Mouse (Mus musculus) thymus, postnatal 4 days (tissue): ENCODE results near the gene Calr3.
A peak's percentile ranks its signal among the peaks of the same experiment; 100 is the strongest.

Experiments
- DNase-seq: peaks from one replicate; pipeline ENCODE4 v3.0.0; 2021

The Calr3 gene

DNA sequence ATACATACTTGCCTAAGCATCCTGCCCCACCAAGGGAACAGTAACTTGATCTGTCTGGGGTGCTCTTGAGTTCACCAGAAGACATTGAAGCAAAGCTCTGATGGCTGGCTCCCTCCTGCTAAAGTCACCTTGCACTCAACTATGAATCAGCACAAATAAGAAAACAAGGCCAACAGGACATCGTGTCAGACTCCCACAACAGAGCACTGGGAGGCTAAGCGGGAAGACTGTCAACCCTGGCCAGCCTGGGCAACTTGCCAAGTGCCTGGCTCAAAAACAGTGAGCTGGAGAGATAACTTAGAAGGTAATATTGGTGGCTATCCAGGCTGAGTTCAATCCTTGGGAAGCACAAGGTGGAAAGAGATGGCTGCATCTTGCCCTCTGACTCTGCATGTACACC, 8.7 kb downstream of the Calr3 start:
- no peak for DNase-seq

DNA sequence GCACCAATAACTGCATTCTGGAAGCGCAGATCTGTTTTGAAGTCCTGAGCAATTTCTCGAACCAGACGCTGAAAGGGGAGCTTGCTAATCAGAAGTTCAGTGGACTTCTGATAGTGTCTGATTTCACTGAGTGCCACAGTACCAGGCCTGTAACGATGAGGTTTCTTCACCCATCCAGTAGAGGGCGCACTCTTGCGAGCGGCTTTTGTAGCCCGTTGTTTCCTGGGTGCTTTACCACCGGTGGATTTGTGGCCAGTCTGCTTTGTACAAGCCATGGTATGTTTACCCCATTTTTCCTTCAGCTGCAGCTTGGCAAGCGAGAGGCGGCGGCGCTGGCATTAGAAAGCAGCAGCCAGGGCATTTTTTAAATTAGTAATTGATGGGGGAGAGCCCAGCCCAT, 14.0 kb downstream of the Calr3 start:
- peak; percentile 75 for DNase-seq

DNA sequence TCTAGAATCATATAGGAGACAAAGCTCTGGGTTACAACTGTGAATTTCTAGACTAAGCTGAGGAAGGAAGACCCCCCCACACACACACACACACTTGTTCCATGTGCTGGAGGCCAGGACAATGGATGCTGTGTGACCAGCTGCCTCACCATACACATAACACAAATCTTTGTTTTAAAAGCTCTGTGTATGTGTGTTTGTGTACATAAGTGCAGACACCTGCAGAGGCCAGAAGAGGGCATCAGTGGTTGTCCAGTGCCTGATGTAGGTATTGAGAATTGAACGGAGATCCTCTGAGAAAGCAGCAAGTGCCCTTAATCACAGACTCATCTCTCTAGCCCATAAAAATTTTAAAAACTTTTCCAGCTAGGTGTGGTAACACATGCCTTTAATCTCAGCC, 20.7 kb downstream of the Calr3 start:
- DNase-seq = no peak

DNA sequence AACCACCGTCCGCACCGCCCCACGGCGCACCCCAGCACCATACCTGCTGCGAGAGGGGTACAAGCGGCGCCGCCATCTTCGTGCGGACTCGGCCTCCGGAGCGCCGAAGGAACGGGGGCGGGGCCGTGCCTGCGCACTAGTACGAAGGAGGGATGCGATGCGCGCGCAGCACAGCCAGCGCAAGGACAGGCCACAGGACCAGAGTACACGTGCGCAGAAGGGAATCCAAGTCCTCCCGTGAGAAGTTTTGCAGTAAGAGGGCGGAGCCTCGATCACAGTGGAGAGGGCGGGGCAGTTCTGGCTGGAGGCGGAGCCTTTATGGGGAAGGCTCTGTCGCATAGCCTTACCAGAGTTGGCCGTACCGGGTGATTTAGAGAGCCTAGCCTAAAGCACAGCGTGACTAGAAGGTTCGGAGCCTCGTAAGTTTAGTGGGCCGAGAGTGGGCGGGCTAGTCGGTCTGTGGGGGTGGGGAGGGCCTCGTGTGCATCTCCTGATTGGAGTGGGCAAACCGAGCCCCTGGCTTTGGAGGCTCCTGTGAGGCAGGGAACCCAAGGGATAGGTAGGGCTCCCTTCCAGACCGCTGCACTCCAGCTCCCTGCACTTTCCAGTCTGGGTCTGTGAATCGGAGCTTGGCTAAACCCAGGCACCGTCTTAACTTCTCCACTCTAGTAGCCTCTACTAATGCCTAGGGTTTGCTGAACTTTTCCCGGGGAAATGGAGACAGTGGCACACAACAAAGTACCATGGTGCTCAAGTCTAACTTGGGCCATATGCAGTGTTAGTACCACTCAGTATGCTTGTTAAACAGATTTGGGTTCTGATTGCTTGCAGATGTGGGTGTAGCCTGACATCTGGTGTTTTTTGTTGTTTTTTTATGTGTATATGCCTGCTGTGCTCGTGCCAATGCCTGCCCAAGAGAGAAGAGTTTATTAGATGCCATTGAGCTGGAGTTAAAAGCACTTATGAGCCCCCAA, 22.0 kb downstream of the Calr3 start, which contains the start of gene Eps15l1:
TSS of gene Eps15l1 (minus strand) at position 99 of the 974 bp plus-strand sequence.
- DNase-seq = peak; percentile 100

DNA sequence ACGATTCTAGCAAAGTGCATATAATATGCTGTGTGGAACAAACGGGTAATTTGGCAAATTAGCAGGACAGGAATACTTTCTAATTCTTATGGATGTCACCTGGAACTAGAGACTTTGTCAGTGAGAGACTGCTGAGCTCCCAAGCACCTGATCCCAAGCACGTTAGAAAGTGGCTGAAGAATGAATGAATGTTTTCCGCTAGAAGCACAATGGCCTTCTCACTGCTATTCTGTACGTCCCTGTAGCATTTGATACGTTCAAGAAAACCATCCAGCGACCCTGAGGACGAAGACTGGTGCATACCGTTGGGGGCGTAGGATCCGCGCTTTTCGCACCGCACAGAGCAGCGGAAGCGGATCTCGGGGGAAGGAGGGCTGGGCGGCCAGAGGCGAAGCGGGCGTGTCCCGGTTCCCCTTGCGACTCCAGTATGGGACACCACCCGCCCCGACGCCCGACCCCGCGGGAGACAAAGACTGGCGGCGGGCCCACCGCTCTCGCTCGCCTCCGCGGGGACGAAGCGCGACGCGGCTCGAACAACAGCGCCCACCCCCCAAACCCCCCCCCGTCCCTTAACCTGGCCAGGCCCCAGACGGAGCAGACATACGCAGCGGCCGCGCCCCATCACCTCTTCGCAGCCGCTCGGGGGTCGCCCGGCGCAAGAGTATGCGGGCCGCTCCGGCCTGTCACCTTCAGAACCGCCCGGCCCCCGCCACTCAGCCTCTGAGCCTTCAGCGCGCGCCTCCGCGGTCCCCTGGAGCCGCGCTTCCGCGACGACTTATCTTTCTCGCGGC, 22.9 kb downstream of the Calr3 start:
- peak; percentile 77 for DNase-seq

DNA sequence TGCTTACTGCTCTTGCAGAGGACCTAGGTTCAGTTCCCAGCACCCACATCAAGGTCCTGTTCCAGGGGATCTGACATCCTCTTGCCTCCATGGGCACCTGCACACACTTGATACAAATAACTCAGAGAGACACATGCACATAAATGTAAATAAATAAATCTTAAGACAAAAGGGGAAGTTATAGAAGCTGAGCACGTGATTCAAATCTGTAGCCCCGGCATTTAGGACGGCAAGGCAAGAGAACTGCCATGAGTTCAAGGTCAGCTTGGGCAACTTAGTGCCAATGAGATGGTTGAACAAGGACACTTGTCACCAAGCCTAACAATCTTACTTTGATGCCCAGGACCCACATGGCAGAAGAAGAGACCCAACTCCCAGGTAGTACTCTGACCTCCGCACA, 25.6 kb downstream of the Calr3 start:
- DNase-seq = no peak

DNA sequence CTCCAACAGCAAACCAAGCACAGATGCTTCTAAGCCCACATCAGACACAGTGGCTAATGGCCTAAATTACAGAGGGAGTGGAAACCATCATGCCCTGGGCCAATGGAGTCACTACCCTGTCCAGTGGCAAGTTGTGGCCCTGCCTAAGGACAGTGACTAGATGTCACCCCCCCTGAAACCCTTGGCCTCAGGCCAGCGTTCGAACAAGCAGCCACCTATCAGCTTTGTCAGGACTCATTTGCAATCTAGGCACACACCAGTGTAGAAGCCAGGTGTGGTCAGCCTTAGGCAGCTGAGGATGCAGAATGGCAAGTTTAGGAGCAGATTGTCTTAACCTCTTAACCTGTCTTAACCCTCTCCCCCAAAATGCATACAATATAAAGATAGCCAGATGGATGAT, 28.4 kb downstream of the Calr3 start:
- no peak for DNase-seq

DNA sequence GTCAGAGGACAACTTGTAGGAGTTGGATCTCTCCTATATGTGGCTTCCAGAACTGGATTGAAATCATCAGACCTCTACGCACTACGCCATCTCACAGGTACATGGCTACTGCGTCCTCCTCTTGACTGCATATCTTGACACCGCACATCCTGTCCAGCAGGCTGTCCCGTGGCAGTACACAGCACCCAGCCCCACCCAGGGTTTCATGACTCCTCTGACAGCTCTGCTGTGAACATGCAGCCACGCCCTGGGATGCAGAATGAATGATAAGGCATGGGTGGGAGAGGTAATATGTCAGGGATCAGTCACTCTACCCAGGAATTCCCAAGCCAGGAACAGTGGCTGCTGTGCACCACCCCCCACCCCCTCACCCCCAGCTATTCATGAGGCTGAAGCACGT, 29.8 kb downstream of the Calr3 start:
- no peak for DNase-seq

DNA sequence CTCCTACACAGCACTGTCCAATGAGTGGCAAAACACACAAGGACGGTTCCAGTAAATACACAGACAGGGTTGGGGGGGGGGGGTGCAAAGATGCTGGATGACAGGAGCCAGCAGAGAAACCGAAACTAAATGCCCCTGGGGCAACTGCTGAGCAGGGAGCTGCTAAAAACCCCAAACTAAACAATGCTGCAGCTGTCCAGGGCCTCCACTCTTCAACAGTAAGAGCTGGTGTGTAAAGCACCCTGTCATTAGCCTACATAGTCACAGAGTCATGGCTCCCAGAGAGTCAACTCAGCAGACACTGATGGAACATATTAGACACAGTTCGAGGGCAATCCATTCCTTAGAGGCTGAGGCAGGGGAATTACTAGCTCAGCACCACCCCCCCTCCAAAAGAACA, 34.2 kb downstream of the Calr3 start:
- no peak for DNase-seq

DNA sequence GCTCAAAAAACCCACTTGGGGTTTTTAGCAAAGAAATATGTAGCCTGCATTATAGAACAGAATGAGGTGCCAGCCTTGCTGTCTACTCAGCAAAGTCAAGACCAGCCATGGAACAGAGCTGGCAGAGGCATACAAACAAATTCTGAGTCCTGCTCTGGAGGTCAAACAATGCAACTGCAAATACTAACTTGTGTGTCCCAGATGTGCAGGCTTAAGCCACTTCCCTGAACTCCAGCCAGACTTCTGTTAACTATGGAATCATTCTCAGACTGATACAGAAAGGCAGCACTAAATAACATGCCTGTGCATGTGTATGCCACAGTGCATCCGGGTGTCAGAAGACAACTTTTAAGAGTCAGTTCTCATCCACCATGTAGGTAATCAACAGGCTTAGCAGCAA, 35.8 kb downstream of the Calr3 start:
- DNase-seq = no peak

DNA sequence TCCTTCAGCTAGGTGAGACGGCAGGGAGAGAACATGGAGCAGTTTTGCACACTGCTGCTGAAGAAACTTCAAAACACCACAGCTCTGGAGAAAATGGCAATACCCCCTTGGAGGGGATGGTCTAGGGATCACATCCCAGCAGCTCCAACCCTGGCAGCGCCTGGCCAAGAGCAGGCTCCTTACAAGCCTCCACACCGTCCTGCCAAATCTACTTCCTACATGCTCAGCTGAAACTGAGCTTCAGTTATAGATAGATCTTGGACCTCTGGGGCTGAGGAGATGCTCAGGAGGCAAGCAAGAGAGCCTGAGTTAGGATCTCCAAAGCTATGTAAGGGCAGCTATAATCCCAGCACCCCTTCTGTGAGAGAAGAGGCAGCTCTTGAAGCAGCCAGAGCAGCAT, 40.7 kb downstream of the Calr3 start:
- no peak for DNase-seq

DNA sequence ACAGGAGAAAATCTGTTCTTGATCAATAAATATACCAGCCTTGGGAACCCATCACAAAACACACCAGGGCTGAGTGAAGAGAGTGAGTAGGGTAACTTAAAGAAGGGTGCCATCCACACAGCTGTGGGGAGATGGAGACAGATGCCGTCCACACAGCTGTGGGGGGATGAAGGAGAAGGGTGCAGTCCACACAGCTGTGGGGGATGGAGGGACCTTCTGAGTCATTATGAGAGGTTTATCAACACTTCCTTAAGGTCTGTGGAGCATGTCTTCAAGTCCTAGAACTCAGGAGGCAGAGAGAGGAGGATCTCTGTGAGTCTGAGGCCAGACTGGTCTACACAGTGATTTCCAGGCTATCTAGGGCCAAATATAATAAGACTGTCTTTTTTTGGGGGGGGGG, 42.3 kb downstream of the Calr3 start:
- no peak for DNase-seq

DNA sequence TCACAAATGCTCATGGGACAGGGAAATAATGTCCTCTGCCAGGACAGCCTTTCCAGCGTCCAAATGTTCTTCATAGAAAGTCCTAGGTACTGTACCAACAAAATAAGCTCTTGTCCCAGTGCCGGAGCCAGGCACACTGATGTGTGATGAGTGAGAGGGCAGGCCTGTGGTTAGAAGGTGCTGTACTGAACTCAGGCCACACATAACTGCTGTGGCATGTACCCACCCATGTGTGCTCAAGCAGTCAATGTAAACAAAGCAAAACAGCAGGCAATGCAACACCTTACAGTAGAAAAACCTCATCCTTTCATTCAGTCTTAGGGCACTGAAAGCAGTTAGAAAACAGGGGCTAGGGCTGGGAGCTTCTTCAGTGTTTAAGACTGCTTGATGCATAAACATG, 57.9 kb downstream of the Calr3 start:
- no peak for DNase-seq

DNA sequence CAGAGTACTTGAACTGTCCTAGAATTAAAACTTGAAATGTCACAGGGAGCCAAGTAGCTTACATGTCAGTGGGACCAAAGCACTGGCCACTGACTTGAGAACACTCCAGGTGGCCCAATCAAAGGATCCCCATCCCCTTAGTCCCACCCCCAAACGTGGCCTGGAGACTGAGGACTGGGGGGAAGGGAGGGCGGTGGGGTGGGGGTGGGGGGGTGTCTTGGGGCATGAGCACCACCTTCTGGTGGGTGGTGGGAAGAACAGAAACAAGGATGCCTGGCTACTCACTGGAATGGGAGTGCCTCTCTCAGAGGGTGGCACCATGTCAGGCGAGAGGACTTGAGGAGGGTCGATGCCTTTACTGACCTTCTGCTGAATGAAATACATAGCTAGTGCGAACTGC, 61.3 kb downstream of the Calr3 start:
- peak; percentile 49 for DNase-seq

DNA sequence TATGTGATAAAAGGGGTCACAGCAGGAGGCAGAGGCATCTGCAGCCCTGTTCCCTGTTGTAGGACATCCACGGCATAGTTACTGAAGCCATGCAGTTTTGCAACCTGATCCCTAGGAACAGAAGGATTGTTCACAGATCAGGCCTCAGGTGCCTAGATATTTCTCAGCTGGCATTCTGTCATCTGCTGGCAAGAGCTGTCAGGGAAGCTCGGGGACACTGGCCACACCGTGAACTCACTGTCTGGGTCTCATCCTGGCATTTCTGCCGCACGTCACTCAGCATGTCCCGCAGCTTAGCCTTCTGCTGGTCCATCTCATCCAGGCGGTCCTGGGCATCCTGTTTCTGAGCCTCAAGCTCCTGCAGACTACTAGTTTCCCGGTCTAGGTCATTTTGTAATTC, 63.0 kb downstream of the Calr3 start:
- DNase-seq = no peak

DNA sequence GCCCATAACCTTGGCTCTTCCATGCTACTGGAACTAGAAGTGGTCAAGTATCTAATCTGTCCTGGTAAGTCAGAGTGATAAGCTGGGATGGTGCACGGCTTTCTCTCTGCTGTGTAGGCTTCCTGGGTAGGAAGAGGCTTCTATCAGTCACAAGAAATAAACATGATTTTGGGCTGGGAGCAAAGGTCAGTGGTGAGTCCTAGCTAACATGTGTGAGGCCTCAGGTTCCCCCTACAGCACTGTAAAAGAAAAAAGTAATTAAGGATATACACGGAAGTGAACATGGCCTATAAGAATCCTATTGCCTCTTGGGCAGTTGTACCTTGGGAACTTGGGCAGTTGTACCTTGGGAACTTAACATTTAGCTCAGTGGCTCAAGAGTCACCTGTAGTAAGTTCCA, 66.8 kb downstream of the Calr3 start:
- no peak for DNase-seq

DNA sequence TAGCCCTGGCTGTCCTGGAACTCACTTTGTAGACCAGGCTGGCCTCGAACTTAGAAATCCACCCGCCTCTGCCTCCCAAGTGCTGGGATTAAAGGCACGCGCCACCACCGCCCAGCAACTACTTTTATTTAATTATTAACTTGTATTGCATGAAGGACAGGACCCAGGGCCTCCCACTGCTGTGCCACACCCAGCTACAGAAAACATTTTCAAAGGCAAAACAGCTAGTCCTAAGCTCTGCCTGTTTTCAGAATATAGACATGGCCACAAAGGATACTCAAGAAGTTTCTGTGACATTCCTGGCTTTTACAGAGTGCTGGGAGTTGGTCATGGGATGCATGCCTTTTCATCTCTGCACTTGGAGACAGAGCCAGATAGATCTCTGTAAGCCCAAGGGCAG, 67.4 kb downstream of the Calr3 start:
- DNase-seq = no peak

DNA sequence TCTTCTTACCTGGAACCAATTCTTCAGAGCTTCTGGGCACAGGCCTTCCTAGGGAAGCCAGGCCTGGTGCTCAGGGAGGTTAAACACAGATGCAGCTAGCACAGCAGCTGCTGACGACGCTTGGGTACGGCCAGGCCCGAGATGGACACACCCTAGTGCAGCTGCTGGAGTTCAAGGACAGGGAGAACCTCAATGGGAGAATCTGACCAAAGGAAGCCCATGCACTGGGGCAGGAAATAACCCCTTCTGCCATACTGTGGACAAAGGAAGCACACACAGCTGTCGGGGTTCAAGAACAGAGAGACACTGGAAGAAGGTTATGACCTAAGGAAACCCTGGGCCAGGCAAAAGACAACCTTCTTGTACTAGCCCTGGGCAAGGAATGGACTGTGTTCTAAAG, 68.5 kb downstream of the Calr3 start:
- DNase-seq = no peak
